Mouse (Mus musculus): ENCODE measurements around the gene Btd.
A peak's percentile ranks its signal among the peaks of the same experiment; 100 is the strongest.

Gene Btd

GRCm38 (mm10) chr14:31664903-31665565 lies 24.2 kb downstream of the Btd start:
- DNase-seq (ENCODE audit: low read depth in 1 of 2, low spot score in 2 of 2): peak in 1 of 2 experiments; percentile 34

GRCm38 (mm10) chr14:31665566-31665940 lies 24.7 kb downstream of the Btd start:
- no peak for DNase-seq (ENCODE audit: low read depth in 1 of 2, low spot score in 2 of 2)

GRCm38 (mm10) chr14:31666931-31667705 lies 26.3 kb downstream of the Btd start:
- DNase-seq (ENCODE audit: low read depth in 1 of 2, low spot score in 2 of 2): no peak

DNA sequence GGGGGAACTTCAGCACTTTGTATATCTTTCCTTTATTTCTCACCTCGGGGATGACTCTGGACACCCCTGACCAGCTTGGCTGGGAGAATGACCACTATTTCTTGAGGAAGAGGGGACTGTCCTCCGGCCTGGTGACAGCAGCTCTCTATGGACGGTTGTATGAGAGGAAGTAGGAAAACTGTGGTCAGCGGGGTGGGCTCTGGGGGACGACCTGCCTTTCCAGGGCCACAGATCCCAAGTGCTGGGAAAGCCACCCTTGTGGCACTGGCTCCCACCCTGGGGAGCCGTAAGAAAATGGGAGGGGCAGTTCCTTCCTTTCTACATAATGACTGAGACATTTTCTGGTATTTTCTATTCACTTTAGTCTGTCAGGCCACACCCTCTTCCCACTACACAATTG lies 26.9 kb downstream of the Btd start:
- DNase-seq (ENCODE audit: low read depth in 1 of 2, low spot score in 2 of 2): no peak

- no peak for DNase-seq (ENCODE audit: low read depth in 1 of 2, low spot score in 2 of 2)
These were observed 27.5 kb downstream of the Btd start for GRCm38 (mm10) chr14:31668326-31668725.

DNA sequence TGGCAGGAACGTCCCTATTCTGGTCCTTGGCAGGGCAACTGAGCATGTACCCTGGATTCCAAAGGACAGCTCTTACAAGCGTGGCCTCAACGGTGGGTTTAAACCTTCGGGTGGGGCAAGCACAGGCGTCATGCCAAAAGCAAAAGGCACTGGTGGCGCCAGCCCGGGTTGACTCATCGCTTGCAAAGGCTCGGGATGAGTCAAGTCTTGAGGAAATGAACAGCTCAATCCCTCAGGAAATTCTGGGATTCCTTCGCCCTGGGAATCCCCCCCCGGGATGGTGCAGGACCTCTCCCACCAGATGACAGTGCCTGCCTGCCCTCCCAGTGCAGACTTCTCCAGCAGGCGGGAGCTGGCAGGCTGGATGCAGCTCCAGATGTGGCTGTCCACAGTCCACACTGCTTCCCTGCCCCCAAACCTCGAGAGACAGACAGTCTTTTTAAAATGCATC lies 28.4 kb downstream of the Btd start:
- no peak for DNase-seq (ENCODE audit: low read depth in 1 of 2, low spot score in 2 of 2)

DNA sequence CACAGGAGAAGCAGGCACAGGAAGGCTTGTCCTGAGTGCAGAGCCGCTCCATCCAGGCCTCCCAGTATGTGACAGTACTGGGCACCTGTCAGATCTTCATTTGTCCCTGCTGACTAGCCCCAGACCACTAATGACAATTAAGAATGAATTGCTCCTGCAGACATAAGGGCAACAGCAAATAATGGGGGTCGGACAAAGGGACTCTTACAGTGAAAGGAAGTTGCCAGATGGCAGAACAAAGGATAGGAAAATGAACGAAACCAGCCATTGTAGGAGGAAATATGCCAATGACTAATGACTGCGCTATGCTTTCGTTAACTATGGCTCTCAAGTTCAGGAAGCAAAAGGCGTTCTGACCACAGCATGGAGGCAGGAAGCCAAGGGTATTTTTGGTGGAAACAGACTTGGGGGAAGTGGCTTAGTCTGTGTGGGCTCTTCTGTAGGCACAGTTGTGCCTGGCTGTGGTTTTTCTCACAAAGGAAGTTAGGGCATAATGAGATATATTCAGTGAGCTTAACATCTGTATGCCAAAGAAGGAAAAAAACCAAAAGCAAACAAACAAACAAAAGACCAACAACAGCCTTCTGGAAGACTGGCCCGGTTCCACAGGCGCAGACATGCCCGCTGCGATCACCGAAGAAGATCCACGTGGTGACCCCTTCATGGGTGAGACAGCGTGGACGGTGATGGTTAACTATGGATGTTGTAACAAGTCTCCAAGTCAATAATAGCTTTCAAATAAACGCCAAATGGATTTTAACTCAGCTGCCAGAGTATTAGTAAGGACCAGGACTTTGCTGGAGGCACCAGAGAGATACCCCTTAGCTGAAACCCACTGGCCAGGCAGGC lies 29.0 kb downstream of the Btd start:
- peak; percentile 58 to 64 for DNase-seq (ENCODE audit: low read depth in 1 of 2, low spot score in 2 of 2)

- no peak for DNase-seq (ENCODE audit: low read depth in 1 of 2, low spot score in 2 of 2)
These were observed 30.9 kb downstream of the Btd start for GRCm38 (mm10) chr14:31671635-31672320.

DNA sequence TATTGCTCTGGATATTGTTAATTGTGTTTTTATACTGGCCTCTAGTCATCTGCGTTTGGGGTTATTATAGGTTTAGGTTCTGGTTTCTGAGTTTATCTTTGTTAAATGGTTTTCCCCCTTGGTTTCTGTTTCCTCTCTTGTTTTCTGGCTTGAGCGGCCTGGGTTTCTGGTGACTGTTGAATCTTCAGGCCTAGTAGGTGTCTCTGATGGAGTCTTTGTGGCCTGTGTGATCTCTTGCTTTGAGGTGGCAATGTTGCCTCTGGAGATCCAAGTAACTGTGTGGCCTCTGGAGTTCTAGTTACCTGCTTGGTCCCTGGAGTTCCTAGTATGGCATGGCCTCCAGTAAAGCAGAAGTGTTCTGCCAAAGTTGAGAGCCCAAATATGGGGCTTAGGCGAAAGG lies 39.8 kb downstream of the Btd start:
- DNase-seq (ENCODE audit: low read depth in 1 of 2, low spot score in 2 of 2): no peak

DNA sequence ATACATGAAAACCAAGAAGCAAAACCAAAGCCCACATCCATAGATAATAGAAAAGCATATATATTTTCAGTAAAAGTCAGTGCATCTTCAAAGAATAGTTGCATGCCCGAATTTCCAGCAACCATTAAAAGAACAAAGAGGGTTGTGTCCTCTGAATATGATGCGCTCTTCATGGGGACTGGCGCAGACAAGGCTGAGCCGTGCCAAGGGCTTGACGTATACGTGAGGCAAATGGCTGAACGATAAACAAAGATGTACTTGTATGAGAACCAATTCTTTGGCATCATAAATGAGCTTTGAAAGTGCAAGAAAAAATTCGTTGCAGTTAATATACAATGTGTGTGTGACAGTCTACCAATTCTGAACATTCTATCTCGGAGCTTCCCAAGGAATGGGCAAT lies 40.5 kb downstream of the Btd start:
- no peak for DNase-seq (ENCODE audit: low read depth in 1 of 2, low spot score in 2 of 2)

- DNase-seq (ENCODE audit: low read depth in 1 of 2, low spot score in 2 of 2): no peak
These were observed 41.2 kb downstream of the Btd start for GRCm38 (mm10) chr14:31681931-31682555.

GRCm38 (mm10) chr14:31683610-31684009 lies 42.8 kb downstream of the Btd start:
- no peak for DNase-seq (ENCODE audit: low read depth in 1 of 2, low spot score in 2 of 2)

- no peak for DNase-seq (ENCODE audit: low read depth in 1 of 2, low spot score in 2 of 2)
These were observed 43.7 kb downstream of the Btd start for GRCm38 (mm10) chr14:31684343-31685040.

DNA sequence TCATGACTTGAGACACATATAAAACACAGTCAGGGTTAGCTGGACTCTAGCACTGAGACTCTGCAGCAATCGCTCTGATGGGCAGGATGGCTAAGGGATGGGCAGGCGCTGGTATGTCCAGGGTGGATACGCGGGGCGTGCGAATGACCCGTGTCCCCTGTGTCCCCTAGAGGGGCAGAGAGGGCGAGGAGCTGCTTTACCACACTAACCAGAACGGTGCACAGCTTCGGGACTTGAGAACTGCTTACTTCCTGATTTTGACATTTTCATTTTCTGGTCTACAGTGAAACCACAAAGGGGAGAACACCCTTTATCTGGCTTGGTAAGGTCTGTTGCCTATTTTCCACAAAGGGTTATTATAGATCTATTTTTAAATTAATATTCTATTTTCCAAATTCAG lies 44.9 kb downstream of the Btd start:
- DNase-seq (ENCODE audit: low read depth in 1 of 2, low spot score in 2 of 2): peak in 1 of 2 experiments; percentile 38

DNA sequence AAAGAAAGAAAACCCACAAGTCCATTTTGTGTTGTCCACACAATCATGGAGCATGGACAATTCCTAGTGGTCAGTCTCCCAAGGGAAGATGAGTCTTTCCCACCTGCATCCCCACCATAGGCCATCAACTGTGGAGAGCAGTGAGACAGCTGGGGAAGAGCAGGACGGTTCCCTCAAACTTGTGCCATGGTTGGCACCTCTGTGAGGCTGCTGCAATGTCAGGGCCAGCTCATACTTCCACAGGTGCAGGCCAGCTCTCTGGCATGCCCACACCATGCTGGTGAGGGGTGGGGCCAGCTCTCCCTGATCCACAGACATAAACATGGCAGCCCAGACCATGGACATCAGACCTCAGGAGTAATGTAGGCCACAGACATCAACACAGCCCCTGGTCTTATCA lies 45.4 kb downstream of the Btd start:
- DNase-seq (ENCODE audit: low read depth in 1 of 2, low spot score in 2 of 2): no peak

DNA sequence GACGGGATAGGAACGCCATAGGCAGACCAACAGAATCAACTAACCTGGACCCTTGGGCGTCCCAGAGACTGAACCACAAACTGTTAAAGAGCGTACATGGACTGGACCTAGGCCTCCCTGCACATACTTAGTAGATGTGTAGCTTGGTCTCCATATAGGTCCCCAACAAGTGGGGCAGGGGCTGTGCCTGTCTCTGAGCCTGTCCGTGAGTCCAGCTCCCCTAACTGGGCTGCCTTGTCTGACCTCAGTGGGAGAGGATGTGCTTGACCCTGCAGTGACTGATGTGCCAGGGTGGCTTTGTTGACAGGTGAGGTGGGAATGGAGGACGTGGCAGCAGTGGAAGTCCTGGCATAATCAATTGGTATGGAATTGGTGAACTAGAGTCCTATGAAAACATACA lies 51.7 kb downstream of the Btd start:
- no peak for DNase-seq (ENCODE audit: low read depth in 1 of 2, low spot score in 2 of 2)

- DNase-seq (ENCODE audit: low read depth in 1 of 2, low spot score in 2 of 2): no peak
These were observed 55.6 kb downstream of the Btd start for GRCm38 (mm10) chr14:31696206-31696984.

- no peak for DNase-seq (ENCODE audit: low read depth in 1 of 2, low spot score in 2 of 2)
These were observed 56.1 kb downstream of the Btd start for GRCm38 (mm10) chr14:31696985-31697303.

DNA sequence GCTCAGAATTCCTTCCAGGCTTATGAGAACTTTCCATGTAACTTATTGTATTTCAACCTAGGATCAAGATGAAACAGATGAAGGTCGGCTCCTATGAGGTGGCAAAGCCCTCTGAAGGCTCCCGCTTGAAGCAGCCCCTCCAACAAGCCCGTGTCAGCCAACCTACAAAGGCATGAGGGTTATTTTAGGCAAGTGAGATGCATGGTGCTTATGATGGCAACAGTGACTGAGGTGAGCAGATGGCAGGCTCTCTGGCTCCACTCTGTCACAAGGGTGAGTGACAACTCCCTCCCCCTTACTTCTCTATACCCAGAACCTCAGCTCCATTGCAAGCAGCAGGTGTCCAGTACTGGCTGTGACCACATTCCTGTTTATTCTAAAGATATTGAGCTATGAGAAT lies 56.5 kb downstream of the Btd start:
- DNase-seq (ENCODE audit: low read depth in 1 of 2, low spot score in 2 of 2): no peak

DNA sequence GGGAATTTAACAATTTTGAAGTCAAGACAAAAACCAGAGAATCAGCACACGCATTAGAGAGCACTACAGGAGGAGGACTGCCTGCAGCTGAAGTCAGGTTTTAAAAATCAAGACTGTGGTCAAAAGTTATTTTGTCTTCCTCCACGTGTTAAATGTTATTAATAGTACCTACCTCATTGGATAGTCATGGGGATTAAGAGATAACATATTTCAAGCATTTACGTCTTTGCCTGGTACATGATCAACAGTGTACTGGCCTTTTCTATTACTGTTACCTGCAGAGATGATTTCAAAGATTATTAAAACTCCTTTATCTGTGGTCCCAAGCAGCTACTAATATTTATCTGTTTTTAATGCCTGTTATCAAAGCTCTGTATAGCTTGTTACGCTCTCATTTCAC lies 56.9 kb downstream of the Btd start:
- no peak for DNase-seq (ENCODE audit: low read depth in 1 of 2, low spot score in 2 of 2)

All from monocyte, adult 2 months (primary cell).